In genomic region chr10:80570419-80570818, GRCm38 (mm10) we compare ENCODE assay signal across 9 mouse cellular contexts. TPM values are rescaled to one million over a fixed set of nuclear protein-coding genes. Genes with fewer than 3 reads are reported as not detected.
DNase-seq lines count a peak whose midpoint lies in the region; ATAC-seq and TF ChIP-seq lines count a peak whose summit lies in the region.
"Had no signal": no experiment of that assay in that cellular context is flagged by ENCODE, and none has a peak within 500 bp of the region (broad histone marks: within the 10 kb centered on the region; RNA-seq: fewer than 3 reads in every experiment).

No protein-coding gene starts in this region.

- H3K9ac ChIP-seq in heart, embryonic 12.5 days: 0 out of 2 replicates have a peak overlapping the region, but pooled peaks have one; percentile 2
- no peak overlapping the region for H3K9ac ChIP-seq in liver, adult 2 months (ENCODE audit: low read depth, low read length)

- peaks cover 68% of the 10 kb centered on the region for H3K4me1 ChIP-seq in heart, embryonic 12.5 days (replicated peaks)
- H3K4me1 ChIP-seq in liver, adult 2 months (ENCODE audit: control insufficient read depth, insufficient read depth, low read length): no peaks in the 10 kb centered on the region; the same call in 1 of the 2 replicates

- TF ChIP-seq POLR2A in liver, adult 2 months (IDR thresholded peaks at IDR 0.05; ENCODE audit: extremely low read depth, insufficient read depth, low read length): no peak

- DNase-seq in heart, adult 11 months: no peak
- peak; percentile 33 for DNase-seq in thymus, postnatal 0 days (ENCODE audit: low spot score)
- no peak for DNase-seq in thymus, postnatal 14 days
- no peak for DNase-seq in liver, adult 2 months (ENCODE audit: extremely low read depth, low read depth, low spot score)
- no peak for DNase-seq in retina, postnatal 1 day
- DNase-seq in natural killer cell, adult 2 months (ENCODE audit: low spot score in 2 of 2): no peak
- DNase-seq in left cerebral cortex, postnatal 36 days (ENCODE audit: low spot score in 2 of 2): no peak

- H3K4me3 ChIP-seq in heart, embryonic 12.5 days: peak overlapping the region; percentile 1; the same call in 1 of the 2 replicates
- H3K4me3 ChIP-seq in liver, adult 2 months (ENCODE audit: insufficient read depth, low read depth, low read length): no peak overlapping the region

- no peaks in the 10 kb centered on the region for H3K9me3 ChIP-seq in heart, embryonic 12.5 days (replicated peaks)

- H3K4me2 ChIP-seq in heart, embryonic 12.5 days: peak overlapping the region; percentile 56

- TF ChIP-seq CTCF in liver, adult 2 months (IDR thresholded peaks at IDR 0.05; ENCODE audit: low read depth, low read length): no peak

- no peak overlapping the region for H3K27ac ChIP-seq in heart, embryonic 12.5 days (ENCODE audit: poor library complexity, severe bottlenecking)
- peak overlapping the region; percentile 51; the same call in 1 of the 2 replicates for H3K27ac ChIP-seq in liver, adult 2 months (replicated peaks; ENCODE audit: insufficient read depth, low read depth, low read length)

- no peak for ATAC-seq in heart, embryonic 12.5 days (ENCODE audit: insufficient number of reproducible peaks, low FRiP score)
- ATAC-seq: CD4-positive, CD25-positive, alpha-beta regulatory T cell, adult 4 months had no signal

- 79% methylated on average over 10 of the region's 10 CpGs for WGBS in heart, embryonic 12.5 days
- WGBS in liver, adult 2 months: 80% methylated on average over 10 of the region's 10 CpGs

- no peaks in the 10 kb centered on the region for H3K27me3 ChIP-seq in heart, embryonic 12.5 days (replicated peaks)
- H3K27me3 ChIP-seq in liver, adult 2 months (ENCODE audit: control insufficient read depth, insufficient read depth, low read length): no peaks in the 10 kb centered on the region

- intact Hi-C loops in left cerebral cortex, postnatal 36 days (cut with DNase I): no loop called here

- H3K79me2 ChIP-seq in liver, adult 2 months (ENCODE audit: control insufficient read depth, insufficient read depth, low read length): peaks cover 9% of the 10 kb centered on the region; the same call in 1 of the 2 replicates

- H3K36me3 ChIP-seq in heart, embryonic 12.5 days: peaks cover 17% of the 10 kb centered on the region
- no peaks in the 10 kb centered on the region for H3K36me3 ChIP-seq in liver, adult 2 months (ENCODE audit: control insufficient read depth, insufficient read depth, low read length)

RNA-seq across cellular contexts. Expression of gene Klf16, which starts 6.7 kb away (rescaled TPM):
- polyA plus RNA-seq in heart, embryonic 12.5 days (2016; fragmentation: Nextera tagmentation; extraction: Ambion mirVana): 7.9 and 8.5 TPM in 2 replicates
- 7.7 and 9.5 TPM in 2 replicates for polyA plus RNA-seq in thymus, postnatal 0 days (2015; fragmentation: Nextera tagmentation; extraction: Ambion mirVana)
- total RNA-seq in liver, adult 2 months (2014; rRNA removed): 0.74 and 1.3 TPM in 2 replicates
- polyA plus RNA-seq in liver, adult 2 months (2012; rRNA removed): 4.2 and 5.5 TPM in 2 replicates
- 10 to 100 TPM; 51.6 to 54.2 TPM for total RNA-seq in left cerebral cortex, postnatal 36 days (2021)

RNA-seq across cellular contexts. Expression of gene Rexo1, which starts 9.1 kb away (rescaled TPM):
- polyA plus RNA-seq in heart, embryonic 12.5 days (2016; fragmentation: Nextera tagmentation; extraction: Ambion mirVana): 21.5 and 22.2 TPM in 2 replicates
- 24.1 and 25.5 TPM in 2 replicates for polyA plus RNA-seq in thymus, postnatal 0 days (2015; fragmentation: Nextera tagmentation; extraction: Ambion mirVana)
- 4.4 and 5.5 TPM in 2 replicates for total RNA-seq in liver, adult 2 months (2014; rRNA removed)
- polyA plus RNA-seq in liver, adult 2 months (2012; rRNA removed): 28.1 and 36.8 TPM in 2 replicates
- 10 to 100 TPM; 43.5 to 56.8 TPM for total RNA-seq in left cerebral cortex, postnatal 36 days (2021)

RNA-seq across cellular contexts. Expression of gene Abhd17a, which starts 19.7 kb away (rescaled TPM):
- polyA plus RNA-seq in heart, embryonic 12.5 days (2016; fragmentation: Nextera tagmentation; extraction: Ambion mirVana): 99.4 and 105 TPM in 2 replicates
- 103 and 118 TPM in 2 replicates for polyA plus RNA-seq in thymus, postnatal 0 days (2015; fragmentation: Nextera tagmentation; extraction: Ambion mirVana)
- 45.7 and 59.3 TPM in 2 replicates for total RNA-seq in liver, adult 2 months (2014; rRNA removed)
- polyA plus RNA-seq in liver, adult 2 months (2012; rRNA removed): 194 and 205 TPM in 2 replicates
- total RNA-seq in left cerebral cortex, postnatal 36 days (2021): 100 to 1,000 TPM; 181 to 238 TPM

RNA-seq across cellular contexts. Expression of gene Atp8b3, which starts 31.5 kb away (rescaled TPM):
- 0.05 and 0.17 TPM in 2 replicates for polyA plus RNA-seq in heart, embryonic 12.5 days (2016; fragmentation: Nextera tagmentation; extraction: Ambion mirVana)
- not detected in 2 replicates for polyA plus RNA-seq in thymus, postnatal 0 days (2015; fragmentation: Nextera tagmentation; extraction: Ambion mirVana)
- total RNA-seq in liver, adult 2 months (2014; rRNA removed): not detected in 2 replicates
- 0.04 TPM in 1 of 2 replicates, not detected in the other for polyA plus RNA-seq in liver, adult 2 months (2012; rRNA removed)
- total RNA-seq in left cerebral cortex, postnatal 36 days (2021): under 1 TPM; 0.20 to 0.27 TPM
- polyA plus RNA-seq: CD4-positive, CD25-positive, alpha-beta regulatory T cell, adult 4 months had no signal

RNA-seq across cellular contexts. Expression of gene Scamp4, which starts 32.3 kb away (rescaled TPM):
- polyA plus RNA-seq in heart, embryonic 12.5 days (2016; fragmentation: Nextera tagmentation; extraction: Ambion mirVana): 67.4 and 70.0 TPM in 2 replicates
- polyA plus RNA-seq in thymus, postnatal 0 days (2015; fragmentation: Nextera tagmentation; extraction: Ambion mirVana): 50.4 and 52.9 TPM in 2 replicates
- 7.6 and 11.4 TPM in 2 replicates for total RNA-seq in liver, adult 2 months (2014; rRNA removed)
- 61.2 and 63.2 TPM in 2 replicates for polyA plus RNA-seq in liver, adult 2 months (2012; rRNA removed)
- 10 to 100 TPM; 40.1 to 45.1 TPM for total RNA-seq in left cerebral cortex, postnatal 36 days (2021)
